Mouse (Mus musculus): ENCODE data around the gene Cldn10. TPM values are rescaled to one million over a fixed set of nuclear protein-coding genes. Genes with fewer than 3 reads are reported as not detected.

Gene Cldn10
- total and polyA plus RNA-seq, 3 experiments = 0.09 to 0.72 TPM; not detected in 1

- intact Hi-C loops (cut with DNase I) = no loop called here
- WGBS = 57% methylated on average over 11 of the region's 11 CpGs
- Histone ChIP-seq H3K79me2 (replicated peaks; ENCODE audit: control insufficient read depth, insufficient read depth, low read length) (no peaks in the 10 kb centered on the region), H3K36me3 (ENCODE audit: control insufficient read depth, insufficient read depth, low read length) (no peaks in the 10 kb centered on the region), H3K4me1 (ENCODE audit: control insufficient read depth, insufficient read depth, low read length) (peaks cover 2% of the 10 kb centered on the region), H3K4me3 (no peak overlapping the region), H3K27ac (no peak overlapping the region), H3K9ac (ENCODE audit: low read depth, low read length) (no peak overlapping the region), H3K27me3 (ENCODE audit: control insufficient read depth, insufficient read depth, low read length) (peaks cover 5% of the 10 kb centered on the region; the same call in 1 of the 2 replicates)
- TF ChIP-seq EP300 (IDR thresholded peaks at IDR 0.05; ENCODE audit: insufficient read depth, low read depth, low read length) = no peak
- TF ChIP-seq CTCF (IDR thresholded peaks at IDR 0.05) = no peak
- no peak for TF ChIP-seq POLR2A (IDR thresholded peaks at IDR 0.05; ENCODE audit: insufficient read depth, low read depth, low read length)
- DNase-seq = no peak
These were observed 62.4 kb downstream of the Cldn10 start for GRCm38 (mm10) chr14:118850011-118850695.

- TF ChIP-seq POLR2A (IDR thresholded peaks at IDR 0.05; ENCODE audit: insufficient read depth, low read depth, low read length) = no peak
- no peak for TF ChIP-seq EP300 (IDR thresholded peaks at IDR 0.05; ENCODE audit: insufficient read depth, low read depth, low read length)
- TF ChIP-seq CTCF (IDR thresholded peaks at IDR 0.05) = no peak
- H3K27ac ChIP-seq = no peak overlapping the region
- no peak overlapping the region for H3K4me3 ChIP-seq
- no peaks in the 10 kb centered on the region for H3K79me2 ChIP-seq (replicated peaks; ENCODE audit: control insufficient read depth, insufficient read depth, low read length)
- intact Hi-C loops (cut with DNase I) = no loop called here
- peaks cover 6% of the 10 kb centered on the region; the same call in 1 of the 2 replicates for H3K27me3 ChIP-seq (ENCODE audit: control insufficient read depth, insufficient read depth, low read length)
- H3K36me3 ChIP-seq (ENCODE audit: control insufficient read depth, insufficient read depth, low read length) = no peaks in the 10 kb centered on the region
- DNase-seq = no peak
- peaks cover 2% of the 10 kb centered on the region for H3K4me1 ChIP-seq (ENCODE audit: control insufficient read depth, insufficient read depth, low read length)
- 62% methylated on average over 4 of the region's 4 CpGs for WGBS
- H3K9ac ChIP-seq (ENCODE audit: low read depth, low read length) = no peak overlapping the region
These were observed 63.0 kb downstream of the Cldn10 start for GRCm38 (mm10) chr14:118850696-118851035.

DNA sequence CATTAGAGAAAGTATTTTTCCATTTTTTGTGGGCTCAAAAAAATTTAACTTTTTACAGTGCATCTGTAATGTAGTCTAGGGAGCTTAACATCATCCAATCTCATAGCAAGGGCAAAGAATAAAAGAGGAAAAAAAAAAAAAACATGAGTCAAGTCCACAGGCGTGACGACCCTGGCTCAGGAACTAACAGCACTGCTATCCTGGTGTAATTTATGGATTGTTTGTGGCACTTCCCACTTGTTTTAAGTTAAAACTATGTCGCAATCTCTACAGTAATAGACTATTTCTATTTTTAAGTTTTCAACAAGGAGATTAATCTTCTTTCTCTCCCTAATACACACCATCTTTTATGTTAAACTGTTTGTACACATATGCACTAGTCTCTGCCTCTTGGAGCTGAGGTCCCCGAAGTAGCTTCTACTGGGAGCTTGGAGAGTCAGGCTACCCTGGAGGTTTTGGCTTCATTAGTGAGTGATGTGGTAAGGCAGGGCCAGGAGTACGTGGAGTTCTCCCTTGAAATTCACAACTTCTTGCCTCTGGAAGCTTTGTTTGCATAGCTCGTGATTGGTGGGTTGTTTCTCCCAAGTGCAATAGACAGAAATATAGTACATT is 63.9 kb downstream of the Cldn10 start:
- intact Hi-C loops (cut with DNase I) = no loop called here
- no peak overlapping the region for H3K9ac ChIP-seq (ENCODE audit: low read depth, low read length)
- H3K4me1 ChIP-seq (ENCODE audit: control insufficient read depth, insufficient read depth, low read length) = peaks cover 2% of the 10 kb centered on the region
- TF ChIP-seq EP300 (IDR thresholded peaks at IDR 0.05; ENCODE audit: insufficient read depth, low read depth, low read length) (no peak), CTCF (IDR thresholded peaks at IDR 0.05) (no peak)
- DNase-seq = no peak
- H3K79me2 ChIP-seq (replicated peaks; ENCODE audit: control insufficient read depth, insufficient read depth, low read length) = no peaks in the 10 kb centered on the region
- no peaks in the 10 kb centered on the region for H3K36me3 ChIP-seq (ENCODE audit: control insufficient read depth, insufficient read depth, low read length)
- WGBS = 70% methylated on average over 6 of the region's 6 CpGs
- H3K27ac ChIP-seq = no peak overlapping the region
- H3K27me3 ChIP-seq (ENCODE audit: control insufficient read depth, insufficient read depth, low read length) = peaks cover 6% of the 10 kb centered on the region; the same call in 1 of the 2 replicates
- H3K4me3 ChIP-seq = no peak overlapping the region

- H3K9ac ChIP-seq (ENCODE audit: low read depth, low read length) = peak overlapping the region; percentile 8; the same call in 1 of the 2 replicates
- WGBS = 5% methylated on average over 48 of the region's 48 CpGs
- peaks cover 2% of the 10 kb centered on the region for H3K4me1 ChIP-seq (ENCODE audit: control insufficient read depth, insufficient read depth, low read length)
- H3K27me3 ChIP-seq (ENCODE audit: control insufficient read depth, insufficient read depth, low read length) = peaks cover 6% of the 10 kb centered on the region; the same call in 1 of the 2 replicates
- peak; percentile 47 to 55 for DNase-seq
- H3K36me3 ChIP-seq (ENCODE audit: control insufficient read depth, insufficient read depth, low read length) = no peaks in the 10 kb centered on the region
- no peaks in the 10 kb centered on the region for H3K79me2 ChIP-seq (replicated peaks; ENCODE audit: control insufficient read depth, insufficient read depth, low read length)
- intact Hi-C loops (cut with DNase I) = no loop called here
- TF ChIP-seq CTCF (IDR thresholded peaks at IDR 0.05) (no peak), EP300 (IDR thresholded peaks at IDR 0.05; ENCODE audit: insufficient read depth, low read depth, low read length) (no peak), POLR2A (IDR thresholded peaks at IDR 0.05; ENCODE audit: insufficient read depth, low read depth, low read length) (no peak)
- H3K27ac ChIP-seq = no peak overlapping the region
- H3K4me3 ChIP-seq = peak overlapping the region; percentile 45
These were observed 66.8 kb downstream of the Cldn10 start for GRCm38 (mm10) chr14:118854371-118855114.

DNA sequence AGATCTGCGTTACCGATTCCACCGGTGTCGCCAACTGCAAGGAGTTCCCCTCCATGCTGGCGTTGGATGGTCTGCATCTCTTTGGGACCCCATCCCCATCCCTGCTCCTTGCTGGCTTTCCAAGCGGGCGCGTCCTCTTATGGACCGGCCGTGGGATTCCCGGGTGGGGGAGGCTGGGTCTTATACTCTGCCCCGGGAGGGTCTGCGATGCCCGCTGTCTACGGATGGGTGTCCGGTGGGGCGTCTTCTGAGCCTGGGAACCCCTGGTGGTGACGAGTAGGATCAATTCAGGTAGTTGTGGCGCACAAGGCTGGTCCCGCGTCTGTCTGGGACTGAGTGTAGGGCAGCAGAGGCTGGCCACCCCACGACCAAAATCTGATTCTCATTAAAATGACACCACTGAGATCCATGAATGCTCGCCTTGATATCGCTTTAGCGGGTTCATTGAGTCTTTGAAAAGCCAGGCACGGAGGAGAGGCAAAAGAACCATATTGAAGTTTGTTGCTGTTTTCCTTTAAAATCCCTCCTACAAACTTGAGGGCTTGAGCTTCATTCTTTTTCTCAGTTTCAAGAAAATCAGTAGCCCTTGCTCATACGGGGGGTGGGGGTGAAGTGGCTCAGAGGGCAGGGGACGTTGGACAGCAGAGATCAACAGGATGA is 67.6 kb downstream of the Cldn10 start:
- WGBS = 3% methylated on average over 28 of the region's 28 CpGs
- no peak overlapping the region for H3K27ac ChIP-seq
- intact Hi-C loops (cut with DNase I) = no loop called here
- no peak overlapping the region; the same call in 1 of the 2 replicates for H3K9ac ChIP-seq (ENCODE audit: low read depth, low read length)
- H3K4me3 ChIP-seq = peak overlapping the region; percentile 45
- no peaks in the 10 kb centered on the region for H3K79me2 ChIP-seq (replicated peaks; ENCODE audit: control insufficient read depth, insufficient read depth, low read length)
- TF ChIP-seq POLR2A (IDR thresholded peaks at IDR 0.05; ENCODE audit: insufficient read depth, low read depth, low read length) = no peak
- 0 out of 2 replicates have a peak, but pooled peaks have one; percentile 1 for TF ChIP-seq CTCF (IDR thresholded peaks at IDR 0.05)
- TF ChIP-seq EP300 (IDR thresholded peaks at IDR 0.05; ENCODE audit: insufficient read depth, low read depth, low read length) = no peak
- DNase-seq = peak in 1 of 2 experiments; percentile 15
- H3K27me3 ChIP-seq (ENCODE audit: control insufficient read depth, insufficient read depth, low read length) = peaks cover 6% of the 10 kb centered on the region; the same call in 1 of the 2 replicates
- peaks cover 2% of the 10 kb centered on the region for H3K4me1 ChIP-seq (ENCODE audit: control insufficient read depth, insufficient read depth, low read length)
- no peaks in the 10 kb centered on the region for H3K36me3 ChIP-seq (ENCODE audit: control insufficient read depth, insufficient read depth, low read length)

Measured in heart, adult 2 months (tissue).